Mouse (Mus musculus): ENCODE measurements around the gene Erc2.

Erc2 gene

DNA sequence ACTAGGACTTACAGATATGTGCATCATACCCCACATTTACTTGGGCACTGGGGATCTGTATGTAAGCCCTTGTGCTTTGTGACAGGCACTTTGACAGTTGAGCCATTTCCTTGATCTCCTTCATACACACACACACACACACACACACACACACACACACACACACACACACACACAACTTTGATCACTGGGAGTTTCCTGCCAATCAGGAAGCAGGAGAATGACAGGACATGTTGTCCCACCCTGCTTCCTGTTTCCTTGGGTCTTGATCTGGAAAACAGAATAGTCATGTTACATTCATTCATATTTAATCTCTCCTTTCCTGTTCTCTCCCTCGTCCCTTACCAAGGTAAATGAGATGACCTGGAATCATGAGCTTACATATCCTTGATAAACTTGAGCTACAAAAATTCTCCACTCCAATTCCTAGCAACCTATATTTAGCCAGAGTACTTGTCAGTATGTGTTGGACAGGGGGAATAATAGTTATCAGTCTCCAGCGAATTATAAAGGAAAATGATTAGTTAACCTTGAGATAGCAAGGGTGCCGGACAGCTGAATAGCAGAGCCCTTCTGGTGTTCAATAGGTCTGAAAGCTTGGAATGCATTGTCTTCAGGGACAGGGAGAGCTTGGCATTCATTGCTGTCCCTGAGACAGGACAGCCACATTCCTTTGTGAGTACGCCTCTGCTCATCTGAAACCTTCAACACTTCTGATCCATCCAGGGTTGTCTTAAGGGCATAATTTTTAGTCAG lies 559.0 kb downstream of the Erc2 start:
- peak; percentile 5 for DNase-seq (ENCODE audit: low spot score)

DNA sequence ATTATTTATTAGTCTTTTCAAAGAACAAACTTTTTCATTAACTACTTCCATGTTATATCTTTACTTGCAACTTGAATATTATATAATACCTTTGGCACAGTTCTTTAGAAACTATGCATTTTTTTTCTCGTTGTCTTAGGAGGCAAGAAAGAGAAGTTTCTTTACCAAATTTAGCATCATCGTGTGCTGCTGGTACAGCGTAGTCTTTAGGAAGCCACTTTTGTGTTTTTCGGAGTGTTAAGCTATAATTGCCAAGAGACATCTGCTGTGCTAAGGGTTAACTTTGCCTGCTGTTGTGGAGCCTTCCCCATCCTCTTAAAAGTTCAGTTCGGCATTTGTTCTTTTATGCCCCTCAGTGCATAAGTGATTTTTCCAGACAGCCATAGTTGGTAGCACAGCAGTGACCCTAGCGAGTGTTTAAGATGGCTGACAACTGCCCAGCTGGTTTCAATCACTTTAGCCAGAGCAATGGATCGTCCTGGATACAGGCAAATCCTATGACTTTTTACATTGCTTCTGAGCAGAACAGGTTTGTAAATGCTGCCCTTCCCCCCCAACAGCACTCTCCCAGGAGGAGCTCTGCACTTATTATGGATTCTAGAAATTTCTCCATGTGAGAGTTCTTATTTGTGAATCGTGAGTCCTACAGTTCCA lies 570.6 kb downstream of the Erc2 start:
- DNase-seq (ENCODE audit: low spot score), result no peak

DNA sequence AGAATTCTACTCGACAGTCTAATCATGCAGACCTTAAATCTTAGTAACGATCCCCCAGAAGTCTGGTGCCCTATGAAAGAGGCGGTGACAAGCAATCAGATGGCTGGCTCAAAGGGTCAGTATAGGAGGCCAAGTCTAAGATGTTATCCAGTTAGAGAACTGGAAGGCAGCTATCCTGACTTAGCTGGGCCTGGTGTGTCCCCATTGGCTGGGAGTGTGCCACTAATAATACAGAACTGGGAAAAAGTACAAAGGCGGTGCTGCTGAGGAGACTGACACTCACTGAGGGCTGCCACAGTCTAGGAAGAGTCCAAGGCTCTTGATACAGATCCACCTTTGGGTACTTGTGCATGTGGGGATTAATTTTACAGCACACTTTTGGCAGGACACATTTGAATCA lies 581.6 kb downstream of the Erc2 start:
- DNase-seq (ENCODE audit: low spot score), result no peak

DNA sequence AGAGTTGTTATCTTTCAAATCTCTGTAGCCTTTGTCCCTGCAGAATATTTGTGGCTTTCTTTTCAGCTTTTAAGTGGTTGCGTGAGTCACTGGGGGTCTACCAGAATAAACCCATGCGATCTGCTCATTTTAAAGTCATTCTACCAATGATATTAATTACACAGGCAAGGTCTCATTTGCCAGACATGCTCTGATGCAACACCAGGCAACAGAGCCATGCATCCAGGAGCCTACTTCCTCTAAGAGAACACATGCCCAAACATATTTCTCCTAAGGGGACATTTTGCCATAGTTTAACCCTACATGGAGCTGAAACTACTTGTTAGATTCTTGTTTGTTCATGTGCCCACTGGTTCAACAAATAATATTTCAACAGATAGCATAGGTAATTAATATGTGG lies 584.1 kb downstream of the Erc2 start:
- no peak for DNase-seq (ENCODE audit: low spot score)

DNA sequence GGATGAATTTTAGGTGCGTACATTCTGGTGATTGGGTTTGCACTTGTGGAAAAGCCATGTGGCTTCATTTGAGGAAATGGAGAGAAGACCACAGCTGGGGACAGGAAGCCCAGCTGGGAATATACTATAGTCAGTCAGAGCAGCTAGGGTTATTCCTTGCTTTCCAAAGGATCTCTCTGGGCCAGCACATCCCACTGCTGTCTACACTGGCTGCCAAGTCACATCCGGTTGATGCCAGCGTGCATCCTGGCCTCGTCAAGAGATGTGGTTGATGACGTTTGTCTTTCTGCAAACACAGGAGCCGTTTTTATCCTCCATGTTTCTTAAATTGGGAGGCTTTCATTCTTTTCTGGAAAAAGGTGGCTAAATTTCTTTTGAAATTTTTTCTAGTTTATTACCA lies 603.3 kb downstream of the Erc2 start:
- DNase-seq (ENCODE audit: low spot score), result no peak

DNA sequence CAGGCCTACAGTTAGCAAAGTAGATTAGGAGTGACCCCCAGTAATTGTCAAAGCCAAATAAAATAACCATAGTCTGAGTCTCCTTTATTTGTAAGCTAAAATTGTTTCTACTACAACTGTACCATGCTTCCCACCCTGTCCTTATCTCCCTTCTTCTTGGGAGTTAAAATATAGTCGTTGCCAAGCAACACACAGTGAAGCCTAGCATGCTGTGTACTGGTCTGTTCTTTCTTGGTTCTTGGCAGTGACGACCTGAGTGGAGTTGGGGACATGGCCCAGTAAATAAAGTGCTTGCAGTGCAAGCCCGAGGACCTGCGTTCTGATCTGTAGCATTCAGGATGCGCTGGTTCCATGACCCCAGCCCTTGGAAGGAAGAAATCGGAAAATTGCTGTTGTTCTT lies 608.3 kb downstream of the Erc2 start:
- no peak for DNase-seq (ENCODE audit: low spot score)

DNA sequence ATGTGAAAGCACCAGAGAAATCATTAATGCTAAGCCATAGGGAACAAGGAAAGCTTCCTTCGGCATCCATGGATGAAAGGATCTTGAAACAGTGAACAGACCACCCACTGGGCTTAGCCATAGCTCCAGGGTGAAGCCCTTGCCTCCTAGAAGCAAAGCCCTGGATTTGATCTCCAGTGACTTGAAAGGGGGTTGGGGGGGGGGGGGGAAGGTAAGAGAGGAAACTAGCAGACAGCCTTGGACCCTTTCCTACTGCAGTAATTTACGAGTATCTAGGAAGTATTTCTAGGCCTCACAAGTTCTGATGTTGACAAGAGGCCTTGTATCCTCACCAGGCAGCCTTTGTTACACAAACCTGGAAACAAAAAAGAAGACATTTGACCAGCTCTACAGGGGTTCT lies 609.0 kb downstream of the Erc2 start:
- DNase-seq (ENCODE audit: low spot score), result no peak

DNA sequence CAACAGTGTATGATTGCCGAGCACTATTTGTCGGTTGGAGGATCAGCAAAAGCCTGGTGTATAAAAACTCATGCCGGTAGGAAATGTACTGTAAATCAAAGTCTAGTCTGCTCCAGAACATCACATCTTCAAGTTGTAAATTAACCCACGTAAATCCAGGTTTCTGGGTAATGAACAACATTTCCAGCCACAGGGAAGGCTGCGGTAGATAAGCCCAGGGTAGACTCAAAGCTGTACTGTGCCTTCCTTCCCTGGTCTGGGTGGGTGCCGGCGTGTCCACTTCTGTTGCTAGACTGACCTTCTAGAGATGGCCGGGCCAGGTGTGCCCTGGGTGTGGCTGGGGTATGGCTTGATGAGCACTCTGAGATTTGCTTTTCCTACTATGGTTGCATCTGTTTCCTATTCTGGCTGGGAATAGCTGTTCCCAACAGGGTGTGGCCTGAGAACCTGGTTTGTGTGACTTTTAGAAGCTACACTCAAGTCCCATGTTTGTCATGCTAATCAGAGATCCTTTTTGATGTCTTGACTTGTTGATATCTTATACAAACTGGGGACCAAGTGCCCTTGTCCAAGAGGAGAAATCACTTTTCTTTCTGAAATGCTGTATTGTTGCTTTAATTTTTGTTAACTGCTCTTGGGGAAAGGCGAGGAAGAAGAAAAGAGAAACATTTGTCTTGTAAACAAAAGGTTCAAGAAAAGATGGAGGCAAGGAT lies 616.3 kb downstream of the Erc2 start:
- no peak for DNase-seq (ENCODE audit: low spot score)

DNA sequence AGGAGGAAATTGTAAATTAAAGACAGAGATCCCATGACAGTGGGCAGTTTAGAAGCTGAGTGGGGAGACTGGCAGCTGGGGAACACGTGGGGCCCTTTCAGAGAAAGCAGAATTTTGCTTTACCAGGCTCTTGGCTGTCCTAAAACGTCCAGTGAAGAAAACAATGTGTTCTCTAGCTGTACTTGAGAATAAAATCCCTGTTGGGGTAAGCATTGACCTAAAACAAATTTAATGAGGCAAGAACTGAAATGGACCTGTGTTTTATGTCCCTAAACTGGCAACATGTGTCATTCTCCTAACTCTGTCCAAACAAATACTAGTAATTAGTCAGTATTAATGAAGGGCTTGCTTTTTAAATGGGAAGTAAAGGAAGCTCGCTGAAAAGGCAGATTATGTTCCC lies 617.9 kb downstream of the Erc2 start:
- no peak for DNase-seq (ENCODE audit: low spot score)

DNA sequence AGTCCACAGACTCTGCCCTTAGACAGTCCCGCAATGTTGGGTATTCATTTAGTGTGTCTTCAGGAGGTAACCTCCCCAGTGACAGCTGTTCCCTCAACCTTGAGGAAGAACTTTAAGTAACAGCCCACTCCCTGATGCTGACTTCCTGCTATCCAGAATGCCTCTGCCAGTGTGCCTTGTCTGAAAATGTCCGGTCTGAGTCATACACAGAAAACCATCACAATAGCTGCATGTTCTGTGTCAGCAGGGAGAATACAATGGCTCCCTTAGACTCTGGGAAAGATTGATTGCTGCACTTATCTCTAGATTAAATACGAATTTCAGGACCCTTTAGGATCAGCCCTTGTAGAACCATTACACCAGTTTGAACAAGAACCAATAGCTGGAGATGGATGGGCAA lies 620.5 kb downstream of the Erc2 start:
- no peak for DNase-seq (ENCODE audit: low spot score)

DNA sequence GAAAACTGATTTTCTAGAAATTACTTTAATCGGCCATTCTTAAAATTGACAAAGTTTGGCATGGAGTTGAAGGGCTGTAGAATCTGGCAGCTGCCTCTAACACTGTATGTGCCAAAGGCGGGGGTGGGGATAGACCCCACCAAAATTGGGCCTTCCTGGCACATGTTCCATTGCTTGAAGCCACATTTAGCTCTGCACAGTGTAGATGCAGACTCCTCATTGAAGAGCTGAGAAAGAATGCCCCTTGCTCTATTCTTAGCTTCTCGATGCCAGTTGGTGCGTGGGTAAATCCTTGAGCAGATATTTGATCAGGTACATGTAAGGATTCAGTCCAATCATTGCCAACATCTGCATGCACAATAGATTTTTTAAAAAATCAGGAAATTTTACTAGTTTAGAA lies 621.2 kb downstream of the Erc2 start:
- no peak for DNase-seq (ENCODE audit: low spot score)

DNA sequence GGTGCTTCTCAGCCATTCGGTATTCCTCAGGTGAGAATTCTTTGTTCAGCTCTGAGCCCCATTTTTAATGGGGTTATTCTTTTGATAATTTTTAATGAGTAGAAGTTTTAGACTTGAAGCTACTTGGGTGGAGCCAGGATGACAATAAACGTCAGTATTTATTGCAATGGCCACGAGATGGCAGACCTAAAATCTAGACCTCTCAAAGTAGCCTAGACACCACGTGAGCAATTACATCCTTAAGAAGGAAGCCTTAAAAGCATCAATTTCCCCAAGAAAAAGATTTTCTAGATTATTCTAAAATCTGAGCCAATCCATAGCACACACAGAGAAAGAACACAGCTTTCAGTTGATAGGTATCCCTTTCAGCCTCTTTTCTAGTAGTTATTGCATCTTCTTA lies 640.5 kb downstream of the Erc2 start:
- DNase-seq (ENCODE audit: low spot score), result no peak

DNA sequence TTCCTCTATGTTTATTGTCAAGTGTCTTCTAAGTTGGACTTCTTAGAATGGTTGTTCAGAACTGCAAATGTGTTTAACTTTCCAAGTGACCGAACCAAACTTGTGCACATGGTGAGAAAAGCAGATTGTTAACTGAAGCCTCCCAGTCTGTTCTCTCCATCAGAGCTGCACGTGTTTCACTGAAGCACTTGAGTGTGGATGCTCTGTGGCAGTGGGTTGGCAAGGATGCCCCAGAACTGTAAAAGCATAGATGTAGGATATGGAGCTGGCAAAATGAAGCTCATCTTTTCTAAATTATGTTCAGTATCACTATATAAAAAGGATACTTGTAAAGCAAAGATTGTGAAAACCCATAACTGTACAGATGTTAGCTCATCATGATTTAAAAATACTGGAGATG lies 645.1 kb downstream of the Erc2 start:
- no peak for DNase-seq (ENCODE audit: low spot score)

DNA sequence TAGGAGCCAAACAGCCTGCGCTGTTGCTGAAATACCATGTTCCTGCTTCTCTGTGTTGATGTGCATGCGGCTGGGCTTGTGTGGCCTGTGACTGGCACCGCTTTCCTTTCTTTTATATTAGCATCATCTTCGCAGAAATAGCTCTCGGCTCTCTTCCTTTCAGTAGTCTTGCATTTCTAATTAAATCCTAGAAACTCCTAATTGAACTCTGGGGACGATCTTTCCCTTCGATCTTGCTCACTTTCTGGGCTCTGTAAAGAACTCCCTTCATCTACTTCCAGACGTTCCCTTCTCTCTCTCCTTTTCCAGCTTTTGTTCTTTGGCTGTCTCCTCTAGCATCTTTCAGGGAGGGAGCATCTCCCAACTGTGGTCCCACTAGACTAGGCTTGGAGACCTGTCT lies 649.6 kb downstream of the Erc2 start:
- DNase-seq (ENCODE audit: low spot score), result no peak

DNA sequence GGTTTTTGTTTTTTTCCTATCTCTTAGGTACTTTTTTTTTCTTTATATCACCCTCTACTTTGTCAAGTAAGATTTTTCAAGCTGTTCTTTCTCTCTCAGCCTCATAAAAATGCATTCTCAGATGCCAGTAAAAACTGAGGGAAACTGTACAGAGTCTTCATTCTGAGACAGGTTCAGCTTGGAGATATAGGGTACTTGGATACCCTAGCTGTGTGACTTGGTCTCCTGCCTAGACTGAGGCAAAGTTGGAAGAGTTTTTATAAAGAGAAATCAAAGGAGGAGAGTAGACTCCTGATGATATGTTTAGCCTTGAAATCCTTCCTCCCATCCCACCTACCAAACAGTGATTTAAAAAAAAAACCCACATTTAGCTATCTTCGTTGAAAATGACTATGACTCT lies 651.4 kb downstream of the Erc2 start:
- no peak for DNase-seq (ENCODE audit: low spot score)

DNA sequence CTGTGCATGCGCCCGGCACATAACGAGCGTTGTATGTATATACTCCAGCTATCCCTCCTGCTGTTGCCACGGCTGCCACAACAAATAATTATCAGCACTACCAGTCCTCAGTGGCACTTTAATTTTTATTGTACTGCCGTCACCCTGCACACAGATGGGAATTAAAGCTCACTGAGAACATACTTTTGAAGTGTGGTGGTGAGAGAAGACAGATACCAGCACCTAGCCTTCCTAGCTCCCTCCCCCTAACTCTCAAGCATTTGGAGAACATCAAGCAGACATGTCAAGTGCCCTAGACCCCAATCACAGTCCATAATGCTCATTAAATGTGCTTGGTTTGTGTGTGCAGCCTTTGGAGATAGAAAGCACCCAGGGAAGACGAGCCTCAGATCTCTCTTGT lies 652.6 kb downstream of the Erc2 start:
- no peak for DNase-seq (ENCODE audit: low spot score)

DNA sequence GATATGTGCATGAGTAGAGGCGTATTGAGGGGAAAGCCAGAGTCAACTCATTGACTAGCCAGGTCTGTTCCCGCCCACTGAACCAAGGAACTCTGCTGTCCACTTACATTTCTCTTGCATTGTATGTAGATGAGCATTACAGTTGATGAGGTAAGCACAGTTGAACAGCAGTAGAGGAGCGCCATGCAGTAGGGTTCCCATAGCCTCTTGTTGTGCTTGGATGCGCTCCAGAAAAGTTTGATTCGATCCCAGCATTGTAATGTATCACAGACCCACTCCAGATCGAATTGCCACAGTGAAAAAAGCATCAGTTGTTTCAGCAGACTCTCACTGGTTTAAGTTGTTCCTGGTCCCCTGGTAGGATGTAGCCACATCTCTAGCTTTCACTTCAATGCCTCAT lies 656.7 kb downstream of the Erc2 start:
- no peak for DNase-seq (ENCODE audit: low spot score)

DNA sequence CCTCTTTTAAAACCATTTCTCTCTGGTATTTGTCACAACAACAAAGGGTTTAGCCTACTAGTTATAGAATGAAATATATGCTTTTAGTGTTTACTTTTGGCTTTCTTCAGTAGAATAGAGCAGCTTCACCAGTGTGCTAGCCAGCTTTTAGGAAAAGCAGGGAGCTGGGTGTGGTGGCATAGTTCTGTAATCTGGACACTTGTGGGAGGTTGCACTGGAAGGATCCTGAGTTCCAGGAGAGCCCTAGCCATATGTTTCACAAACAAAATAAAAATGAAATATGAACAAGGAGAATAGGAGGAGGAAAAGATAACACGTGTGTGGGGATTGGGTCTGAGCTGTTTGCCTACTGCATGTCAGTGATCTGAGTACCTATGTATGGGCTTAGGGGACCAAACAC lies 658.1 kb downstream of the Erc2 start:
- DNase-seq (ENCODE audit: low spot score), result no peak

DNA sequence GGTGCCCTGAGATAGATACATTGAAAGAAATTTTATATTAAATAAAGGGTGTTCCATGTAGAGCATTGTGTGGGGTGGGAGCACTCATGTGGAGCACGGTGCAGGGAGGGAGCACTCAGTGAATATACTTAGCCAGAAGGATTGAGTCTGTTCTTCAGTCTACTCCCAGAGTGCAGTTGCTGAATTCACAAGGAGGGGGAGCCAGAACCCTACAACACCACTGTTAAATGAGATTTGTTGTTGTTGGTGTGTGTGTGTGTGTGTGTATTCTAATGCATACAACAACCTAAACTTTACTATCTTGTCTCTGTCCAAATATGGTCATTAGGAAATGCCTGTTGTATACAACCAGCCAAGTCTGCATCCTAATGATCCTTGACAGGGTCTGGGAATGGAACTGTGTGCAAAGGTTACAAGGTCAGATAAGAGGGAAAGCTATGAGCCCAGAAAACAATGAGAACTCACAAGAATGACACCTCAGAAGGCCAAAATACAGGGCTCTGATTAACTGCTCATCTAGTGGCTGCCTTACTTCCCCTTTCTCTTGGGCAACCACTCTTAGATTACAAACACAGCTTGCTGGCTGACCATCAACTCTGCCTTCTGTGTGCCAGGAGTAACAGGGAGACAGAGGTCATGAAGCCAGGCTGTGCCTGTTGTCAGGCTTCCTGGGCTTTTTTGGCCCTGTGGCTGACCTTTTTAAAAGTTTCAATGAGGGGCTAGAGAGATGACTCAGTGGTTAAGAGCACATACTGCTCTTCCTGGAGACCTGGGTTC lies 661.3 kb downstream of the Erc2 start:
- peak; percentile 7 for DNase-seq (ENCODE audit: low spot score)

DNA sequence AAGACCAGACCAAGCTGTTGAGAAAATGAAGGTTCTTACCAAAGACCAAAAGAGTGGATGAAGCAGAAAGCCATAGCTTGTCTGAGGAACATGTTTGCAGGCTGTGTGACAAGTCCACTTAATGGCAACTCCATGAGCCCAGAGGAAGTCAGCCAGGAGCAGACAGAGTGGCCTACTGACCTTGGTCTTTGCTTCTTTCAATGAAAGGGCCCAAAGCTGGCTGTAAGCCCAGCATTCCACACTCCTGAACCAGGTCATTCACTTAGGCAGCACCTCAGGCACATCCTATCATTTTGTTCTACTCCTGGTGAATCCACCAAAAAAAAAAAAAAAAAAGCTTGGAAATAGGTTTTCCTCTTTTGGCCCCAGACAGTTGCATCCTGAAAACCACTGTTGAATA lies 664.3 kb downstream of the Erc2 start:
- no peak for DNase-seq (ENCODE audit: low spot score)

DNA sequence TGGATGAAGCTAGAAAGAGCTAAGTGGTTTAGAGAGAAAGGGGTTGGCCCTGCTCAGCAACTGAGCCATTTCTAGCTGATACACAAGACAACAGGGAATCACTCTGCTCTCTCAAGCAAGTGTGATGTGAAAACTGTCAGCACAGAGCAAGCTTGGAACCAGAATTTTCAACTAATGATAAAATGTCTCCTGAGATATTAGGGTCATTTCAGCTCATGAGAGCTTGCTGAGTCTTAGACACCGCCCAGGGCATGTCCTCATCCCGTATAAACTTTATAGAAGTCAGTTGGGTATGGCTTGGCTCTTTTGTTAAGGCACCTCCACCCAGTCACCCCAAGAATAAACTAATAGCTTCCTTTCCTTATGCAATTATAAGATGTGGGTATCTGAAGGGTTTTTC lies 666.0 kb downstream of the Erc2 start:
- DNase-seq (ENCODE audit: low spot score), result no peak

DNA sequence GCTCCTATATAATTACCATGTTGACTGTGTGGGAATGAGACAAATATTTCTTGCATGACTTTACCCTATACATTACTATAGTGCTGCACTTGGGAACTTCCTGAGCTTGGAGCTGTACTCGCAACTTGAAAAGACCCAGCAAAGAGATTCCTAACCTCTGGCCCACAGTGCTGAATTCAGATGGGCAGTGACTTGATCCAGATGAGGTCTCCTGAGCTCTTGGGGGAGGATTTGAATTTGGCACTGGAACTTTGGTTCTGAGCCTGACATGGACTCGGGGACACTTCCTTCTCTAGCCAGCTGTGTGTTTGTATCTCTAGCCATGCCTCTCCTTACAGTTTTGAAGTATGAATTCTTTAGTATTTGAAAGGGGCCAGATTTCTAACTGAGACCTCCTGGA lies 666.7 kb downstream of the Erc2 start:
- no peak for DNase-seq (ENCODE audit: low spot score)

DNA sequence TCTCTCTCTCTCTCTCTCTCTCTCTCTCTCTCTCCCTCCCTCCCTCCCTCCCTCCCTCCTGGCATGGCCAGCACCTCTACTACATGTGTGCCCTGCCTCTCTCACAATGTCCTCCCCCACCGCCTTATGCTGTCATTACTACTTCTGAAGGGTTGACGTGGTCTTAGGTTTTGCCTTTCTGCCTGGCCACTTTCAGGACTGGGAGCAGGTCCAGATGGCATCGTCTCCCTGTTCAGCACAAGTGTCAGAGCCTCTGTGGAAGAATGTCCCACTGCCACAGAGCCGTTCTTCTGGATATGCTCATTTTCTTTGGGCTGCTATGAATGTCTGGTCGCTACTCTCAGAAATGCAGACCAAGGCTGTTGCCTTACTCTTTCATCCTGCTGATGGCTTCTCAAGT lies 671.7 kb downstream of the Erc2 start:
- DNase-seq (ENCODE audit: low spot score), result no peak

Data from retina, embryonic 14.5 days (tissue).